Mouse (Mus musculus): Measurements from ENCODE around the gene Pigk. TPM values are rescaled to one million over a fixed set of nuclear protein-coding genes. Genes with fewer than 3 reads are reported as not detected.
"Not testable (repeated sequence)": the region's sequence is repeated elsewhere in the genome, so short reads cannot be mapped to it uniquely, and the experiment has no call there.

Gene Pigk
- polyA plus RNA-seq, 1 experiment, result 5.8 TPM

DNA sequence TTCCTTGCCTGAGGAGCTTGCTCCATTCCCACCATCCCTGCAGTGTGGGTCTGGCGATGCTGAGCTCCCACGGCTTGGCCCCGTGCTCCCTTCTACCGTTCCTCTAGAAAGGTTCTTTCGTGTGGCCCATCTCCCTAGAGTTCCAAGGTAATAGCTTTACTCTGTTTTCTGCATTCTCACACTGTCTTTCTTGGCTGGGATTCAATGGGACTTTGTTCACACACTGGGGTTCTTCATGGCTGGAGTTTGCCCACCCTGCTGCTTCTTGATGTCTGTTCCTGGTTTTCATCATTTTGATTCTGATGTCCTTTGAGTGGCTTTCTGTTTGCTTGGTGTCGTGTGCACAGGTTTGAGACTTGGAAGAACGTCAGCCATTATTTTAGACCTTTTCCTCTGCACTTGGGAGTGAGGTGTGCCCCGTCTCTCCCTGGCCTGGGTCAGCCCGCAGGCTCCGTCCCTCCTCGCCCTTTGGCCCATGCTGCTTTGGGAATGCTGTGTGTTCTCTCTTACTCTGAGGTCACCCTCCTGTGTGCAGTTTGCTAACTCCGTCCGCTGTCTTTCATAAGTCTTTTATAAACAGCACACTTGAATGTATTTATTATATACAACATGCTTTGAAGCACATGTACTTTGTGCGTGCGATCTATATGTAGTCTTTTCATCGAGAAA is 63.1 kb downstream of the Pigk start:
- no peak overlapping the region for H3K27ac ChIP-seq (ENCODE audit: insufficient read depth, low read length)
- WGBS, result 94% methylated on average over 16 of the region's 16 CpGs
- H3K4me1 ChIP-seq (ENCODE audit: control insufficient read depth, insufficient read depth, insufficient read length), result no peaks in the 10 kb centered on the region
- no peak for DNase-seq (ENCODE audit: low read depth in 1 of 2, low spot score in 2 of 2)
- peaks cover 6% of the 10 kb centered on the region for H3K36me3 ChIP-seq (ENCODE audit: control insufficient read depth, insufficient read depth, low read length)
- no peak for TF ChIP-seq POLR2A (IDR thresholded peaks at IDR 0.05; ENCODE audit: low read depth, low read length)
- TF ChIP-seq CTCF (IDR thresholded peaks at IDR 0.05; ENCODE audit: extremely low read depth, insufficient read depth, insufficient read length, insufficient replicate concordance), result no peak
- H3K4me3 ChIP-seq (ENCODE audit: extremely low read depth, insufficient read depth, insufficient read length), result no peak overlapping the region
- no peaks in the 10 kb centered on the region for H3K27me3 ChIP-seq (ENCODE audit: control insufficient read depth, insufficient read depth, low read length)

DNA sequence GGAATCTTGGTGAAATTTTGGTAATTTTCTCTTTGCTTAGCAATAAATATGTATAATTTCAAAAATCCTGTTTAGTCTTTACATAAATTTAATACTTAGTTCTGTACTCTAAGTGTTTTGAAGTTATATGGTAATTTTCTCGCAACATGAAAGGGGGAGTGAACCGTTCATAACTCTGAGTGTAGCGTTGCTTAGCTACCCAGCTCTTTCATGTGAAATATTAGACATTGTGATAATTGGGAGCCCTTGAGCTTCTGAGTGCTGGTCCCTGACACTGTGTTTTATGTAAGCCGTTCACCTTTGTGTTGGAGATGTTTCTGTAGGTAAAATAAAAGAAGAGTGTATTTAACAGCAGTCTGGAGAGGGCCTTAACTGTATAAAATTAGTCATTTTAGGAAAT is 65.9 kb downstream of the Pigk start:
- no peak overlapping the region for H3K27ac ChIP-seq (ENCODE audit: insufficient read depth, low read length)
- no peaks in the 10 kb centered on the region for H3K4me1 ChIP-seq (ENCODE audit: control insufficient read depth, insufficient read depth, insufficient read length)
- no peaks in the 10 kb centered on the region for H3K27me3 ChIP-seq (ENCODE audit: control insufficient read depth, insufficient read depth, low read length)
- DNase-seq (ENCODE audit: low read depth in 1 of 2, low spot score in 2 of 2), result no peak
- H3K36me3 ChIP-seq (ENCODE audit: control insufficient read depth, insufficient read depth, low read length), result peaks cover 6% of the 10 kb centered on the region
- whole genome bisulfite sequencing, result 91% methylated on average over 4 of the region's 4 CpGs
- H3K4me3 ChIP-seq (ENCODE audit: extremely low read depth, insufficient read depth, insufficient read length), result no peak overlapping the region
- TF ChIP-seq POLR2A (IDR thresholded peaks at IDR 0.05; ENCODE audit: low read depth, low read length) (no peak), CTCF (IDR thresholded peaks at IDR 0.05; ENCODE audit: extremely low read depth, insufficient read depth, insufficient read length, insufficient replicate concordance) (no peak)

DNA sequence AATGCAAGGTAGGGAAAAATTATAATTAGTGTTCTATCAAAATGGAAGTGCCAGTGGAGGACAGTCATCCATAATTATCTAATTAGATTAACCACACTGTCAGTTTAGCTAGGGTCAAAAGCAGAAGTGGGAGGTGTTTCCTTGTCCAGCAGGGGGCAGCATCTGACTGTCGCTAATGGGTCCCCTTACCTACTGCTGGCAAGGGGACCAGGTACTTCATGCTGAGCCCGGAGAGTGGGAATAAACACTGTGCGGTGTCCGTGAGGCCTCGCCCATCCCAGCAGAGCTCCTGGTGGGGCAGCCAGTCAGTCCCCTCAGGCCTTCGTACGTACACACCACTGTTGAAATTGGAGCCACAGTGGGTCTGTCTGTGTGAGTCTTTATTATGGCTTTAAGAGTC is 69.9 kb downstream of the Pigk start:
- TF ChIP-seq POLR2A (IDR thresholded peaks at IDR 0.05; ENCODE audit: low read depth, low read length), result no peak
- TF ChIP-seq CTCF (IDR thresholded peaks at IDR 0.05; ENCODE audit: extremely low read depth, insufficient read depth, insufficient read length, insufficient replicate concordance), result peak; percentile 74; the same call in 1 of the 2 replicates
- Histone ChIP-seq H3K36me3 (ENCODE audit: control insufficient read depth, insufficient read depth, low read length) (peaks cover 3% of the 10 kb centered on the region), H3K27me3 (ENCODE audit: control insufficient read depth, insufficient read depth, low read length) (no peaks in the 10 kb centered on the region), H3K27ac (ENCODE audit: insufficient read depth, low read length) (no peak overlapping the region), H3K4me3 (ENCODE audit: extremely low read depth, insufficient read depth, insufficient read length) (no peak overlapping the region), H3K4me1 (ENCODE audit: control insufficient read depth, insufficient read depth, insufficient read length) (no peaks in the 10 kb centered on the region)
- WGBS, result 47% methylated on average over 7 of the region's 7 CpGs
- peak; percentile 36 to 61 for DNase-seq (ENCODE audit: low read depth in 1 of 2, low spot score in 2 of 2)

DNA sequence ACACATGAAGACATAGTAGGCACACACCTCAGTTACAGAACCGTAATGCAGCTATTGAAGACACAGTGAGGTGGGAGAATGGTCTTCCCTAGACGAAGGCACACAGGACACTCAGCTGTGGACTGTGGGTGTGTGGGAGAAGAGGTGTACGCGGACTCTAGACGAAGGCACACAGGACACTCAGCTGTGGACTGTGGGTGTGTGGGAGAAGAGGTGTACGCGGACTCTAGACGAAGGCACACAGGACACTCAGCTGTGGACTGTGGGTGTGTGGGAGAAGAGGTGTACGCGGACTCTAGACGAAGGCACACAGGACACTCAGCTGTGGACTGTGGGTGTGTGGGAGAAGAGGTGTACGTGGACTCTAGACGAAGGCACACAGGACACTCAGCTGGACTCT is 70.5 kb downstream of the Pigk start:
- H3K4me3 ChIP-seq (ENCODE audit: extremely low read depth, insufficient read depth, insufficient read length); H3K27me3 ChIP-seq (ENCODE audit: control insufficient read depth, insufficient read depth, low read length); DNase-seq (ENCODE audit: low read depth in 1 of 2, low spot score in 2 of 2); H3K27ac ChIP-seq (ENCODE audit: insufficient read depth, low read length); H3K4me1 ChIP-seq (ENCODE audit: control insufficient read depth, insufficient read depth, insufficient read length); H3K36me3 ChIP-seq (ENCODE audit: control insufficient read depth, insufficient read depth, low read length): not testable (repeated sequence)
- WGBS, result 95% methylated on average over 10 of the region's 13 CpGs

DNA sequence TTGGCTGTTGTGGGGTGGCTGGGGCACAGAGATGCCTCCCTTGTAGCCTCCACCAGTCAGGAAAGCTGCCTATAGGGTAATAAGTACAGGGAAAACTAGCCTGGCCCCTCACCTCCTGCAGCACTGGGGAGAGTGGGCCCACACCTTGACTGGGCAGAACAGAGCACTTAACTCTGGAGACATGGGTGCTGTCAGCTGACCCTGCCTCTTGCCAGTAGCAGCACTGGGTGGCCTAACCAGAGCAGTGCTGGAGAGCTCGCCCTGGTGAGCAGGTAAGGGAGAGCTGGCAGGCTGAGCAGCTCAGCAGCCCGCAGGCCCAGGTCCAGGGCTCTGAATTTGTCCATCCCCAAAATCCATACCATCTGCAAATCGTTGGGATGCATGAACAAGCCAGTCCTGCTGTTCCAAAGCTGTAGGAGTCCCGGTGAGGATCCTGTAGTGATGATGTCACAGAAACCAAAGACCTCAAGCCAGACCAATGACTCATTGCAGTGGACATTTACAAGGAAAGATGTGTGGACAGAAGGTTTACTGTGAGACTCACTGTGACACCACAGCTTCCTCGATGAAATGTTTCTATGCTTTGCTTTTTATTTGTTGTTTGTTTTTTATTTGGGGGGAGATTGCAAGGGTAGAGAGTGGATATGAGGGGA is 74.5 kb downstream of the Pigk start:
- DNase-seq (ENCODE audit: low read depth in 1 of 2, low spot score in 2 of 2); H3K36me3 ChIP-seq (ENCODE audit: control insufficient read depth, insufficient read depth, low read length); H3K4me3 ChIP-seq (ENCODE audit: extremely low read depth, insufficient read depth, insufficient read length); H3K4me1 ChIP-seq (ENCODE audit: control insufficient read depth, insufficient read depth, insufficient read length); H3K27me3 ChIP-seq (ENCODE audit: control insufficient read depth, insufficient read depth, low read length); H3K27ac ChIP-seq (ENCODE audit: insufficient read depth, low read length): not testable (repeated sequence)
- 89% methylated on average over 5 of the region's 5 CpGs for WGBS

DNA sequence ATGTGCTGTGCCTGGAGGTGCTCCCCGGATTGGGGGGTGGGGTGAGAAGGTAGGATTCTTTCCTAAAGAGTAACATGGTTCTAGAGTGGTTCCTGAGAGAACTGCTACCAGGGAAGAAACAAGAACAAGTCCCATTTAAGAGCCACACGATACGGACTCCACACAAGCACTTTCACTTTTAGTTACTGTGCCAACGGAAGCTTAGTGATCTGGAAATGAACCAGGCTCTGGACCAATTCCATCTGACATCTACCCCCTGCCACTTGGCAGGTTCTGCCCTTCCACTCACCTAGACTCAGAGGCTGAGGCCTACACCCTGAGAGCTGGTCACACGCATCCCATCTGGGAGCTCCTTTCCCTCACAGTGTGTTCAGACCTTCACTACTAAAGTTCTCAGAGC is 78.7 kb downstream of the Pigk start:
- Histone ChIP-seq H3K4me3 (ENCODE audit: extremely low read depth, insufficient read depth, insufficient read length) (no peak overlapping the region), H3K27me3 (ENCODE audit: control insufficient read depth, insufficient read depth, low read length) (no peaks in the 10 kb centered on the region), H3K27ac (ENCODE audit: insufficient read depth, low read length) (no peak overlapping the region), H3K4me1 (ENCODE audit: control insufficient read depth, insufficient read depth, insufficient read length) (no peaks in the 10 kb centered on the region), H3K36me3 (ENCODE audit: control insufficient read depth, insufficient read depth, low read length) (peaks cover 4% of the 10 kb centered on the region)
- DNase-seq (ENCODE audit: low read depth in 1 of 2, low spot score in 2 of 2), result no peak
- WGBS, result 69% methylated on average over 5 of the region's 5 CpGs
- TF ChIP-seq POLR2A (IDR thresholded peaks at IDR 0.05; ENCODE audit: low read depth, low read length), result no peak
- no peak for TF ChIP-seq CTCF (IDR thresholded peaks at IDR 0.05; ENCODE audit: extremely low read depth, insufficient read depth, insufficient read length, insufficient replicate concordance)

DNA sequence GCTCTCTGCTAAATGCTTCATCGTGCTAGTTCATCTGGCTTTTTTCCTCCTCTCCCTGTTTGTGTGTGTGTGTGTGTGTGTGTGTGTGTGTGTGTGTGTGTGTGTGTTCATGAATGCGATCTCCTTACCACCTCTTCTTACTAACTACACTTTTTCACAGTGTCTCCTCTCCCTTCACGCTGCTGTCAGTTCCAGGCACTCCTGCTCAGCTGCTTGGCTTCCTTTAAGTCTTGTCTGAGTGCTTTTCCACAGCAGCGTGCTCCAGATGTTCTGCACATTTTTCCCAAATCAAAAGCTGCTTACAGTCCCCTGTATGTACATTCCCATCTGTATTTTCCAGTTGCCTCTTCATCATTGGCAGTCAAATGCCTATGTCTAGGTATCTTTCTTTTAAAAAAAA is 79.1 kb downstream of the Pigk start:
- H3K27ac ChIP-seq (ENCODE audit: insufficient read depth, low read length), result no peak overlapping the region
- H3K4me1 ChIP-seq (ENCODE audit: control insufficient read depth, insufficient read depth, insufficient read length), result no peaks in the 10 kb centered on the region
- no peak overlapping the region for H3K4me3 ChIP-seq (ENCODE audit: extremely low read depth, insufficient read depth, insufficient read length)
- DNase-seq (ENCODE audit: low read depth in 1 of 2, low spot score in 2 of 2), result no peak
- 87% methylated on average over 4 of the region's 4 CpGs for WGBS
- no peak for TF ChIP-seq CTCF (IDR thresholded peaks at IDR 0.05; ENCODE audit: extremely low read depth, insufficient read depth, insufficient read length, insufficient replicate concordance)
- TF ChIP-seq POLR2A (IDR thresholded peaks at IDR 0.05; ENCODE audit: low read depth, low read length), result no peak
- H3K36me3 ChIP-seq (ENCODE audit: control insufficient read depth, insufficient read depth, low read length), result peaks cover 4% of the 10 kb centered on the region
- H3K27me3 ChIP-seq (ENCODE audit: control insufficient read depth, insufficient read depth, low read length), result no peaks in the 10 kb centered on the region

Data from spleen, adult 2 months (tissue).